Mouse (Mus musculus) erythroblast, embryonic 14.5 days (primary cell): ENCODE results near the gene Stx8.

Source experiments
- GATA1 ChIP-seq: IDR thresholded peaks from 2 replicates; pipeline ENCODE4 v1.6.1; 2012; ENCODE audit warnings: low read length, inconsistent platforms, mixed read lengths
- TAL1 ChIP-seq: IDR thresholded peaks from 3 replicates; pipeline ENCODE4 v1.6.1; 2012; ENCODE audit warnings: low read length, inconsistent platforms, mixed read lengths

DNA sequence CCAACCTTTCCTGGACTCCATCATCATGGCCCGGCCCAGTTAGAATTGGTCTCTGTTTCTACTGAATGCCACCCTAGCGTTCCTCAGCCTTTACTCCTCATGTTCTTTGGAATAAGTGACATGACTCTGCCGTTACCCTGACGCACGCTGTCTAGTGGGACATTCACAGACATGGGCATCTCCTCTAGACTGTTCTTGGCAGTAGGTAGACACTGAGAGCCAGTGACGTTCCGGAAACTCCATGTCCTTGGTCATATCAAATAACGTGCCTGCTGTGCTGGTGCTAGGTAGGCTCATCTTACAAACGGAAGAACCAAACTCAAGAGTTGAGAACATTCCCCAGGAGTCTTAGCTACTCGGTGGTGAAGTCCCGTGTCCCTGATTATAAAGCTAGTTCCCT is 231.5 kb downstream of the Stx8 start:
- TF ChIP-seq TAL1 (no peak), GATA1 (no peak)
